Mouse (Mus musculus) embryonic facial prominence, embryonic 12.5 days (tissue): Measurements from ENCODE around the gene Miox. TPM values are rescaled to one million over a fixed set of nuclear protein-coding genes. Genes with fewer than 3 reads are reported as not detected.

Source experiments
- ATAC-seq: fragments of 200-750 bp; cut with Nextera tagmentation; 2 replicates; pipeline ENCODE4 v1.8.0; 2017; ENCODE audit not compliant: insufficient number of reproducible peaks, insufficient read depth, low FRiP score, low TSS enrichment
- H3K27ac ChIP-seq: fragments of 300-500 bp; sonication (generic); 2 replicates; pipeline ENCODE4 v1.5.1; 2016; ENCODE audit warnings: mild to moderate bottlenecking
- H3K27me3 ChIP-seq: fragments of 300-500 bp; sonication (generic); 2 replicates; pipeline ENCODE4 v1.6.1; 2016; ENCODE audit warnings: mild to moderate bottlenecking, moderate library complexity
- H3K36me3 ChIP-seq: fragments of 300-500 bp; sonication (generic); 2 replicates; pipeline ENCODE4 v1.6.1; 2016; ENCODE audit warnings: mild to moderate bottlenecking
- H3K4me1 ChIP-seq: fragments of 300-500 bp; sonication (generic); 2 replicates; pipeline ENCODE4 v1.6.1; 2016
- H3K4me2 ChIP-seq: fragments of 300-500 bp; sonication (generic); replicated peaks from 2 replicates; pipeline ENCODE4 v1.6.1; 2016; ENCODE audit warnings: mild to moderate bottlenecking, moderate library complexity
- H3K4me3 ChIP-seq: fragments of 300-500 bp; sonication (generic); 2 replicates; pipeline ENCODE4 v1.5.1; 2016; ENCODE audit warnings: mild to moderate bottlenecking
- H3K9ac ChIP-seq: fragments of 300-500 bp; sonication (generic); 2 replicates; pipeline ENCODE4 v1.6.1; 2016; ENCODE audit warnings: mild to moderate bottlenecking, moderate library complexity
- H3K9me3 ChIP-seq: fragments of 300-500 bp; sonication (generic); 2 replicates; pipeline ENCODE4 v1.6.1; 2016; ENCODE audit warnings: mild to moderate bottlenecking, moderate library complexity
- WGBS: fragments of 180-500 bp; shearing (Covaris S2); methylation state at CpG from one replicate; pipeline ENCODE4 v1.1.7; 2016; 5-methylcytosine and 5-hydroxymethylcytosine counted together
- polyA plus RNA-seq: library from polyadenylated mRNA; unstranded; fragments of >200 nt; fragmentation: Nextera tagmentation; extraction: Ambion mirVana; gene quantifications from 2 replicates; pipeline ENCODE4 v1.2.1, GENCODE M21; 2016

Gene Miox
- polyA plus RNA-seq, 1 experiment from 2014 or later = not detected

- no peaks in the 10 kb centered on the region for H3K9me3 ChIP-seq
- WGBS = 95% methylated on average over 2 of the region's 2 CpGs
- H3K4me1 ChIP-seq = no peaks in the 10 kb centered on the region
- no peak overlapping the region for H3K4me2 ChIP-seq
- H3K9ac ChIP-seq = no peak overlapping the region
- no peaks in the 10 kb centered on the region for H3K27me3 ChIP-seq
- peaks cover 90% of the 10 kb centered on the region for H3K36me3 ChIP-seq
- no peak overlapping the region for H3K4me3 ChIP-seq
- no peak for ATAC-seq
- H3K27ac ChIP-seq = no peak overlapping the region
Observed at GRCm38 (mm10) chr15:89297695-89298094, 36.5 kb upstream of the Miox start.

GRCm38 (mm10) chr15:89300180-89300579 is 34.0 kb upstream of the Miox start:
- Histone ChIP-seq H3K4me1 (no peaks in the 10 kb centered on the region), H3K4me2 (no peak overlapping the region), H3K9ac (no peak overlapping the region), H3K27ac (no peak overlapping the region), H3K36me3 (peaks cover 90% of the 10 kb centered on the region), H3K9me3 (no peaks in the 10 kb centered on the region), H3K4me3 (no peak overlapping the region), H3K27me3 (no peaks in the 10 kb centered on the region)
- 93% methylated on average over 13 of the region's 13 CpGs for WGBS
- no peak for ATAC-seq

GRCm38 (mm10) chr15:89300600-89300999 is 33.6 kb upstream of the Miox start:
- no peak for ATAC-seq
- Histone ChIP-seq H3K36me3 (peaks cover 90% of the 10 kb centered on the region), H3K27ac (no peak overlapping the region), H3K4me1 (no peaks in the 10 kb centered on the region), H3K9me3 (no peaks in the 10 kb centered on the region), H3K27me3 (no peaks in the 10 kb centered on the region), H3K9ac (no peak overlapping the region), H3K4me2 (no peak overlapping the region), H3K4me3 (no peak overlapping the region)
- 93% methylated on average over 8 of the region's 8 CpGs for WGBS

GRCm38 (mm10) chr15:89305966-89306365 is 28.2 kb upstream of the Miox start:
- Histone ChIP-seq H3K36me3 (peaks cover 68% of the 10 kb centered on the region), H3K27me3 (no peaks in the 10 kb centered on the region), H3K4me1 (0 out of 2 replicates have a peak, but pooled peaks cover 3% of the 10 kb centered on the region), H3K9ac (no peak overlapping the region), H3K4me2 (no peak overlapping the region), H3K4me3 (no peak overlapping the region), H3K27ac (no peak overlapping the region), H3K9me3 (no peaks in the 10 kb centered on the region)
- 61% methylated on average over 1 of the region's 1 CpGs for WGBS
- no peak for ATAC-seq

- Histone ChIP-seq H3K27me3 (no peaks in the 10 kb centered on the region), H3K27ac (no peak overlapping the region), H3K9me3 (no peaks in the 10 kb centered on the region), H3K4me1 (0 out of 2 replicates have a peak, but pooled peaks cover 3% of the 10 kb centered on the region), H3K9ac (no peak overlapping the region), H3K4me2 (no peak overlapping the region), H3K4me3 (no peak overlapping the region), H3K36me3 (peaks cover 53% of the 10 kb centered on the region)
- no peak for ATAC-seq
- WGBS = 91% methylated on average over 13 of the region's 13 CpGs
Observed at GRCm38 (mm10) chr15:89307461-89307860, 26.7 kb upstream of the Miox start.

- no peak overlapping the region for H3K4me3 ChIP-seq
- H3K36me3 ChIP-seq = peaks cover 42% of the 10 kb centered on the region
- no peaks in the 10 kb centered on the region for H3K9me3 ChIP-seq
- no peak for ATAC-seq
- WGBS = 76% methylated on average over 7 of the region's 7 CpGs
- H3K4me2 ChIP-seq = no peak overlapping the region
- H3K27me3 ChIP-seq = no peaks in the 10 kb centered on the region
- peaks cover 11% of the 10 kb centered on the region for H3K4me1 ChIP-seq
- H3K27ac ChIP-seq = no peak overlapping the region
- H3K9ac ChIP-seq = no peak overlapping the region
Observed at GRCm38 (mm10) chr15:89308406-89309139, 25.6 kb upstream of the Miox start.

GRCm38 (mm10) chr15:89309962-89310498 is 24.2 kb upstream of the Miox start:
- H3K9ac ChIP-seq = no peak overlapping the region
- no peak for ATAC-seq

GRCm38 (mm10) chr15:89313359-89313758 is 20.8 kb upstream of the Miox start:
- Histone ChIP-seq H3K27ac (no peak overlapping the region), H3K4me1 (peaks cover 19% of the 10 kb centered on the region), H3K4me3 (peak overlapping the region; percentile 97; the same call in 1 of the 2 replicates), H3K27me3 (no peaks in the 10 kb centered on the region), H3K9ac (no peak overlapping the region), H3K9me3 (no peaks in the 10 kb centered on the region), H3K36me3 (no peaks in the 10 kb centered on the region), H3K4me2 (peak overlapping the region; percentile 72)
- no peak for ATAC-seq
- WGBS = 69% methylated on average over 4 of the region's 4 CpGs

More at GRCm38 (mm10) chr15:89309962-89310498, 24.2 kb upstream of the Miox start:
- H3K4me1 ChIP-seq = peaks cover 19% of the 10 kb centered on the region
- H3K9me3 ChIP-seq = no peaks in the 10 kb centered on the region
- no peak overlapping the region for H3K4me3 ChIP-seq
- WGBS = 75% methylated on average over 6 of the region's 6 CpGs
- no peaks in the 10 kb centered on the region for H3K27me3 ChIP-seq
- H3K4me2 ChIP-seq = no peak overlapping the region
- peaks cover 28% of the 10 kb centered on the region for H3K36me3 ChIP-seq
- H3K27ac ChIP-seq = no peak overlapping the region

GRCm38 (mm10) chr15:89314107-89314506 is 20.1 kb upstream of the Miox start:
- H3K4me1 ChIP-seq = peaks cover 19% of the 10 kb centered on the region
- no peak overlapping the region for H3K27ac ChIP-seq
- H3K36me3 ChIP-seq = no peaks in the 10 kb centered on the region
- no peak for ATAC-seq
- H3K4me2 ChIP-seq = peak overlapping the region; percentile 72
- 33% methylated on average over 3 of the region's 3 CpGs for WGBS
- no peaks in the 10 kb centered on the region for H3K27me3 ChIP-seq
- peak overlapping the region; percentile 90 for H3K9ac ChIP-seq
- H3K9me3 ChIP-seq = no peaks in the 10 kb centered on the region
- H3K4me3 ChIP-seq = peak overlapping the region; percentile 97

- peak overlapping the region; percentile 72 for H3K4me2 ChIP-seq
- H3K27ac ChIP-seq = no peak overlapping the region
- H3K4me3 ChIP-seq = peak overlapping the region; percentile 97
- under 1% methylated on average over 58 of the region's 58 CpGs for WGBS
- peak; percentile 10; the same call in 1 of the 2 replicates for ATAC-seq
- H3K9me3 ChIP-seq = no peaks in the 10 kb centered on the region
- no peaks in the 10 kb centered on the region for H3K36me3 ChIP-seq
- H3K4me1 ChIP-seq = peaks cover 19% of the 10 kb centered on the region
- H3K9ac ChIP-seq = peak overlapping the region; percentile 90
- no peaks in the 10 kb centered on the region for H3K27me3 ChIP-seq
Observed at GRCm38 (mm10) chr15:89314511-89315189, 19.5 kb upstream of the Miox start.

GRCm38 (mm10) chr15:89315190-89315731 is 18.9 kb upstream of the Miox start, which contains the start of gene Sbf1:
TSS of gene Sbf1 (minus strand) at chr15:89315311.
- peak; percentile 99 for ATAC-seq
- Histone ChIP-seq H3K4me1 (peaks cover 19% of the 10 kb centered on the region), H3K4me2 (peak within 1 kb of the TSS; percentile 72), H3K27ac (no peak within 1 kb of the TSS), H3K36me3 (no peaks in the 10 kb centered on the region), H3K4me3 (peak within 1 kb of the TSS; percentile 97), H3K27me3 (no peaks in the 10 kb centered on the region), H3K9me3 (no peaks in the 10 kb centered on the region), H3K9ac (peak within 1 kb of the TSS; percentile 90)
- under 1% methylated on average over 37 of the region's 37 CpGs for WGBS
